Mouse (Mus musculus) embryonic fibroblast, embryonic 13.5 days (primary cell): ENCODE results near the gene Prkcz.

Experiments used
- CTCF ChIP-seq: IDR thresholded peaks from 2 replicates; pipeline ENCODE4 v1.5.1; 2011; ENCODE audit warnings: mild to moderate bottlenecking, control low read depth, low read length, moderate library complexity, borderline replicate concordance; ENCODE audit not compliant: insufficient read depth
- POLR2A ChIP-seq: IDR thresholded peaks from 2 replicates; pipeline ENCODE4 v1.6.1; 2011; ENCODE audit warnings: low read depth, mild to moderate bottlenecking, control low read depth, low read length, moderate library complexity

DNA sequence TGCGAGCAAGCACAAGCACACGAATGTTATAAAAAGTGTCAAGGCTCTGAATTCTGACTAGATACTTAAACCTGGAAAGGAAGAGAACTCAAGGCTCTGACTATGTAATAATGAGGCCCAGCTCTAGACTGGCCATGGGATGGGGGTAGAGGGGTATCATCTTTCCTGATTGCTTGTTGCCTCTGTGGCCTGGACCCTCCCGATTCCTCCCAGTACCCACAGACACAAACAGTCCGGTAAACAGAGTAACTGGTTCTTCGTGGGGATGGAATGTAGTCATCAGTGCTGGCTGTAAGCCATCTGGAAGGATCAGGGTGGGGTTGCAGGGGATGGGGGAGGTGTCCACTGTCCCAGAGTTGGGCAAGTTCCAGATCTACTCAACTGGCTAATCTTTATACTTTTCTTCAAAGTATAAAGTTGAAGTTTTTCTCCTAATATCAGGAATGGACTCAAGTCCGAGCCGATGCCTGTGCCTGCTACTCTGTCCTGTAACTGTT, 94.1 kb downstream of the Prkcz start:
- TF ChIP-seq CTCF: no peak
- TF ChIP-seq POLR2A: no peak
